14 mouse cellular contexts compared by ENCODE assay signal in genomic region chr4:116734996-116735395, GRCm38 (mm10).
"Had no signal": no experiment of that assay in that cellular context is flagged by ENCODE, and none has a peak within 500 bp of the region (broad histone marks: within the 10 kb centered on the region; RNA-seq: fewer than 3 reads in every experiment).

No protein-coding gene starts in this region.

- ATAC-seq: liver, postnatal 0 days; lung, postnatal 0 days; midbrain, embryonic 13.5 days; midbrain, embryonic 15.5 days had no signal

- DNase-seq: liver, embryonic 13.5 days; liver, postnatal 0 days; lung, adult 2 months; lung, postnatal 14 days; lung, postnatal 36 days; retina, postnatal 1 day; right cerebral cortex, adult 18-20 months; right cerebral cortex, postnatal 25 days; right cerebral cortex, postnatal 4 days; spleen, adult 18-20 months; thymus, adult 2 months had no signal
